Mouse (Mus musculus): Measurements from ENCODE around the gene Gm12166.

Gm12166 gene

DNA sequence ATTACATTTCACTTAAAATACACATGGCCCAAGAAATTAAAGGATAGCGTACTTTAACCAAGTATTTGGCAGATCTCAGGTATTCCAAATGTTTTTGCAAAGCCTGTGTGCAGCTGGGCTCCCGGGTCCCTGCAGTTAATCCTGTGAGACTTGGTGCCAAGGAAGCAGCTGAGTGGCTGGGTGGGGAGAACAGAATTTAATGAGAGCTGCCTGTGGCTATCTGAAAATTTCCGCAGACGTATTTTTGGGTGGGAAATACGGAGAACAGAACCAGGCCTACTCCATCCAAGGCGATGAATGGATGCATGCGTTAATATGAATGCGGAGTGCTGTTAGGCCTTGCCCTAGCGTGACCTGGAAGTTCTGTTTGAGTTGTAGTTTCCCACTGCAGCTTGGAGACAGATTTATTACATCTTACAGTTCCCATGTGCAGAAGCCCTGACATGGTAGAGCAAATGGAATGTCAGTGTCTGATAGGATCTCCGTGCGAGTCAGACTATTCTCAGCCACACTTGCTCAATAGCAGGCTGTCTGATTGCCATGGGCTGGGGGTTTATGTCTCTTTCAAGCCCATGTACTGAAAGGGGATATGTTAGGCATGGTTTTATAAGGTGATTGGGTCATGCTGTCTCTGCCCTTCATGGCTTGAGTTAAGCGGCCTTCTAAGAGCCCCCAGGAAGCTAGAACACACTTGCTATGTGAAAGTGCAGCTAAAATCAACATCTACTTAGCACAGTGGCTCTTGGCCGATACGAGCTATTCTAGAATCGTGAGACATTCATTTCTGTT is 21.1 kb upstream of the Gm12166 start:
- peak; percentile 80 for DNase-seq (ENCODE audit: low read depth, low spot score)

DNA sequence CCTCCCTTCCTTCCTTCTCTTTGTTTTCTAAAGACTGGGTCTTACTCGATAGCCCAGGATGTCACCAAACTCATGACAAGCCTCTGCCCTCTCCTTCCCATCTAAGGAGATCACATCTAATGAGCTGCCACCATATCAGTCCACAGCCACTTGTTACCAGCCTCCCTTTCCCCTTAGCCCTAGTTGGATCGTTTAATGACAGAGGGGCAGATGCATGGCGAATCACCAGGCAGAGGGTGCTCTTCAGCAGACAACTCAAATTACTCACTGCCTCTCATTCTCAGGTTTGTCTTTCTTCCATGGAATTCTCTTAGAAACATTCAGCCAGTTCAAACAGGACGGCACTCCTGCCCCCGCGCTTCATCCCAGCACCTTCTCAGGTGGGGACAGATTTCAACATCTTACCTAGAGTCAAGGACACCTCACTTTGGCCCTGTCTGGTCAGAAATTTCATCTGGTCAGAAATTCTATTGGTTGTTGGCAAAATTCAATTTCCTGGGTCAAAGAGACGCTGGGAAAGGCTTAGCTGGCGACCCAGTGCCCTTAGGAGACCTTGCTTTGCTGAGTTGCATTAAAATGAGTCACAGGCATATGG is 20.4 kb upstream of the Gm12166 start:
- DNase-seq (ENCODE audit: low read depth, low spot score): peak; percentile 62

DNA sequence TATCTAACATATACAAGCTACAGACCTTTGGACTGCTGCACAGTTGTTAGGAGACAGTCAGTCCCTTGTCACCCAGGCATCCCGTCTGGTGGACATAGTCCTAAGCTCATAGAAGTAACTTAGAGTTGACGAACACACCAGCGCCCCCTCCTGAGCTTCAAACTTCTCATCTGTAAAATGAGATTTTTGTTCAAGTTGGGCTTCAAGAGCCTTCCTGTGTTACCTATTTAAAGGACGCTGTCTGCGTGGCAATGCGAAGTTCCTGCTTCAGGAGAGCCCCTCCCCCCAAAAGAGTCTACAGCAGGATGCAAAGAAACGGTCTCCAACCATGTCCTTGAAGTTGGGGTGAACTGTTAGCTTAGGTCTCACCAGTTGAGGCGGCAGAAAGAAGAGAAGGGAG is 18.7 kb upstream of the Gm12166 start:
- DNase-seq (ENCODE audit: low read depth, low spot score): no peak

DNA sequence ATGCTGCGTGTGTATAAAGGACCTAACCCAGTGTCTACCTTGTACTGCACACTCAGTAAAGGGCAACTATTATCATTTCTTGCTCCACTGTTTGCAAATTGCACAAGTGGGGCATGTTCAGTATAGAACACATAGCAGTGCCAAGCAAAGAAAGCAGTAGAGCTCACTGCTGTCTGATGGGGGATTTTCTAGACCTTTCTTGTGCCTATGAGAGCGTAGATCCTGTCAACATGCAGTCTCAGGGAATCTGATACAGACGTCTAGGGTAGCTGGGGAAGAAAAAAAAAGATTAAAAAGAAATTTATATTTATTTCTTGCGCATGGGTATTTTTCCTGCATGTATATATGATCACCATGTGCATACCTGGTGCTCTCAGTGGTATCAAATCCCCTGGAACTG is 18.0 kb upstream of the Gm12166 start:
- DNase-seq (ENCODE audit: low read depth, low spot score): no peak

DNA sequence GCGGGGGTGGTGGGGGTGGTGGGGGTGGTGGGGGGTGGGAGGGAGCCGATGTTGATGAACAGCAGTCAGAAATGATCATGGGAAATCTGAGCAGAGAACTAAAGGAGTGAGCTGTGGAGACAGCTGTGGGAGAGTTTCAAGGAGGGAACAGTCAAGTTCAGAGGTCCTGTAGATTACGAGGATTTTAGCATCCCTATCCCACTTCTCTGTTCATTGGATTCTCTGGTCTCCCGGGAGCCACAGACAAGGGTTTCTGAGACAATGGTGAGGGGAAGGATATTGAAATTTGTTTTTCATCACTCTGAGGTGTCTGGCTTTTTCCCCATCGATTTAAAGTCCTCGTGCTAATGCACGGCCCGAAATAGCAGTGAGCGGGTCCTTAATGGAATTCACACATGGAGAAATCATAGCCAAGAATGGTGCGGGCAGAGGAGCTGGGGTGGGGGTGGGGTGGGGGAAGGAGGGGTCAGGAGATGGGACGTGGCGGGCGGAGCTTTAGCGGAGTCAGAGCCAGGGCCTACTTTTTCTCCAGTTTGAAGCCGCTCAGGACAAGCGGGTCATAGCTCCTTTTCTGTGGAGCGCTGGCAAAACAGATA is 17.4 kb upstream of the Gm12166 start:
- no peak for DNase-seq (ENCODE audit: low read depth, low spot score)

DNA sequence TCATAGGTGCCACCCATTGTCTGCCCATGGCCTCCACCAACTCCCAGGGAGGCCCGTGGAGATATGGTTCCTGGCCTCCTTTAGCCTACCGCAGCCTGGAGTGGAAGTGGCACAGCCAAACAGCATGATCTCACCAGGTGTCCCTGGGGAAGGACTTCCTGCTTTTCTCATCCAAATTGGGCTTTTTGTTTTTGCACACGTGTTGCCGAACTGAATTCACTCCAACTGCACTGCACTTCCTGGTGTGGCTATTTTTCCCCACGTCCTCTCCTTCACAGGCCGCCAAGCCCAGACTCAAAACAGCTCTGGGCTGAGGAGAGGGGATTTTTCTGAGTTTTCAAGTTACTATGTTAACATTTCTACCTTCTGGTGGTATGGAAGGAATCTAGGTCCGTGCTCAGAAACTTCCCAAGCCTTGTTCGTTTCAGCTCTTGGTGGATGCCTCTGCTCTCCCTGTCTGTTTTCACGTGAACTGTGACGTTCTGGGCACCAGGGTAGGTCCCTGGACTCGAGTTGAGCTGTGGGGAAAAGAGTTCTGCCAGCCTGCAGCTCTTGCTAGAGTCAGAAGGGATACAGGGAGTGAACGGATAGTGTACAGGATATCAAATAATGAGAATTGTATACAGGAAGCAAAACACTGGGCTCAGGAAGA is 16.8 kb upstream of the Gm12166 start:
- no peak for DNase-seq (ENCODE audit: low read depth, low spot score)

DNA sequence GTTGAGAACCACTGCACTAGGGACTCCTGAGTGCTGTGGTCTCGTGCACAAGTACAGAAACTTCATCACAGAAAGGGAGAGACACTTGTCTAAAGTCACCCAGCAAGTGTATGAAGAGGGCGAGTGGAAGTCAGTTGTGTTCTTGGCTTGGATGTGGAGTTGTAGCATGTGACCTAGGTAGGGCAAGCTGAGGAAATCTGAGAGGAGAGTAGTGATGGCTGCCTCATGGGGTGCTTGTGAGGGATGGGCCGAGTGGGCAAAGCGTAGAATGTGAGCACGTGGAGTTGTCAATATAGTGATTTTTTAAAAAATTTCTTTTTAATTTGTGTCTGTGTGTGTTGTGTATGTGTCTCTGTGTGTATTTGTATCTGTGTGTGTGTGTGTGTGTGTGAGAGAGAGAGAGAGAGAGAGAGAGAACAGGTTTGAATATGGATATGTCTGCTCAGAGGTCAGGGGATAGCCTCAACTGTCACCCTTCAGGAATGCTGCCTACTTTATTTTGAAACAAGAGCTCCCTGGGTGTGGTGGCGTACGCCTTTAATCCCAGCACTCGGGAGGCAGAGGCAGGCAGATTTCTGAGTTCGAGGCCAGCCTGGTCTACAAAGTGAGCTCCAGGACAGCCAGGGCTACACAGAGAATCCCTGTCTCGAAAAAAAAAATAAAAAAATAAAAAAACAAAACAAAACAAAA is 15.4 kb upstream of the Gm12166 start:
- no peak for DNase-seq (ENCODE audit: low read depth, low spot score)

DNA sequence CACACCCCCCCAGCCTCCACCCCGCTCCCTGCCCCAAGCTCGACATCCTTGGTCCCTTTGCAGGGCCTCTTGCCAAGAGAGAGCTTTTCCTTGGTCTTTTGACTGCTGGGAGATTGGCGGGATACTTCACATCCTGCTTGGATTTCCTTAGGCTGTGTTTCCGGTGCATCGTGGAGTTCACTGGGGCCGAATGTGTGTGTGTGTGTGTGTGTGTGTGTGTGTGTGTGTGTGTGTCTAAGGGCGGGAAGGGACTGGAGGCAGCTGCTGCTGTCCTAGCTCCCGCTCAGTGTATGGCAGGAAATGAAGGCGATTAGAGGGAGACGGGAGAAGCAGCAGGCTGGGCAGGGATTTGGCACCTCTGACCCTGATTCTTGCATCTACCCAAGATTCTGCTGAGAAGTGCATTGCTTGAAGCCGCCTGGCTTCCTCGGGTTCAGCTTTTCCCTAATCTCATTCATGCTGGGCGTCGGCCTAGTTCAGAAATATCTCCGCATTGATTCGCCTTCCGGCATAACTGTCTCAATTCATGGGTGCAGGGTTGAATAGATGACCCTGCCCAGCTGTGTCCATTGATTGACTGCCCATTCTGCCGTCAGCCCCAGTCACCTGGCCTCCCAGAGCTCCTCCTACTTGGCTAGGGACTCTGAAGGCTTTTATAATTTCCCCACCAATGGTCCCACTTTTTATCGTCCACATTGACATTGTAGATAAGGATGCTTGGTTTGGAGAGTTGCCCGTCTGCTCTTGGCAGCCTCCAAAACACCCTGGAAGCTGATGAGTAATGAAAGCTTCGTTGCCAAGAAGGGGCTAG is 13.3 kb upstream of the Gm12166 start:
- peak; percentile 96 for DNase-seq (ENCODE audit: low read depth, low spot score)

DNA sequence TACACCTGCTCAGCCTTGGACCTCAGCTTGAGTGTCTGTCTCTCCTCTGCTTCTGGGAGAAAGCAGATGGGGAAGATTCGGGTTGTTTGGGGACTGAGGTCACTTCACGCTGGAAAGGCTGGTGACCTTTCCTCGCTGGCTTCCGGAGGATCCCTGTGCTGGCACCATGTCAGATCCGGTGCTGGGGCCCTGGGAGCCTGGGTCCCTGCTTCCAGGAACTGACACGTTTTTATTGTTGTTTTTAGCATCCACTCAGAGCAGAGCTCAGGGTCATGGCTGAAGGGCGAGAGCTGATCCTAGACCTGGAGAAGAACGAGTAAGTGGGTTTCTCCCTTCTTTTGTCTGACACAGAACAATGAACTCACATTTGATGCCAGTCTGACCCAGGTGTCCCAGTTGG is 12.6 kb upstream of the Gm12166 start:
- no peak for DNase-seq (ENCODE audit: low read depth, low spot score)

DNA sequence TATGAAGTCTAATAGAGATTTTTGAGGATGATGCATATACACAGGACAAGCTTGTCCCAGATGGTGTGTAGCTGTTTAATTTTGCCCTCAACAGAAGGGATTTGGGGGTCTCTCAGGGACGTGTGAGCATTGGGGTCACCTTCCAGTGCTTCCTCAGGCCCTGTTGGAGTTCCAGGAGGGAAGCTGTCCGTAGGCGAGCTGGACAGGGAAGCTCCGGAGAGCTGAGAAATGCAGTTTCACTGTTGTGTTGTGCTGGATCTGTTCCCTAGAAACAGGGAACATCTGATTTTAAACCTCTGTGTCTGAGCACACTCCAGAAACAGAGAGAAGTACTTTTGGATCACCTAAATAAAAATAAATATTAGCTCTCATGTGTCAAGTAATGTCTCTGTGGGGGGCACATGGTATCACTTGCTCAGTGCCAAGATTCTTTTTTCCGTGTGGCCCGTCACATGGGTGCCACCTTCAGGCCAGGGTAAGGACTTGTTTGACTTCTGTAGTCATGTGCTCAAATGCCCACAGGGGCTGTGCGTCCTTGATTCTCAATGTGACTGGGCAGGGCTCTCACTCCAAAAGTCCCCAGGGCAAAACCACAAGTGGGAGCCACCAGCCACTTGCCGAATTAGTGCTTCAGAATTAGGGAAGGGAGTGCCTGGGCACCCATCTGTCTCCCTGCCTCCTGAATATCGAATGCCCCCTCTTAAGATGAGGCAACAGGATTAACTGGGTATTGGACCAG is 11.0 kb upstream of the Gm12166 start:
- peak; percentile 23 for DNase-seq (ENCODE audit: low read depth, low spot score)

DNA sequence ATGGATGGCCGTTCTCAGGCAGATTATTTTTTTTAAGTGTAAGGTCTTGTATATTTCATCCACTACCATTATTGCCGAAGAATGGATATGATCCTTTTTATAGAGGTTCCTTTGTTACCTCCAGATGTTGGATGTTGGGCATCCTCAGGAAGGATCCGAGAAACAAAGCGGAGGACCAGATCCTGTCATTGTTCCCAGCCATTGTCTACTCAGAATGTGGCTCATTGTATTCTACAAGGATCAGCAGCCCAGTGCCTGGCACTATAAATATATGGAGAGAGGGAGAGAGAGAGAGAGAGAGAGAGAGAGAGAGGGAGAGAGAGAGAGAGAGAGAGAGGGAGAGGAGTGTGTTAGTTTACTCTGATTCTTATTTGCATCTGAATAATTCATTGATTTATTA is 10.4 kb upstream of the Gm12166 start:
- DNase-seq (ENCODE audit: low read depth, low spot score): no peak

DNA sequence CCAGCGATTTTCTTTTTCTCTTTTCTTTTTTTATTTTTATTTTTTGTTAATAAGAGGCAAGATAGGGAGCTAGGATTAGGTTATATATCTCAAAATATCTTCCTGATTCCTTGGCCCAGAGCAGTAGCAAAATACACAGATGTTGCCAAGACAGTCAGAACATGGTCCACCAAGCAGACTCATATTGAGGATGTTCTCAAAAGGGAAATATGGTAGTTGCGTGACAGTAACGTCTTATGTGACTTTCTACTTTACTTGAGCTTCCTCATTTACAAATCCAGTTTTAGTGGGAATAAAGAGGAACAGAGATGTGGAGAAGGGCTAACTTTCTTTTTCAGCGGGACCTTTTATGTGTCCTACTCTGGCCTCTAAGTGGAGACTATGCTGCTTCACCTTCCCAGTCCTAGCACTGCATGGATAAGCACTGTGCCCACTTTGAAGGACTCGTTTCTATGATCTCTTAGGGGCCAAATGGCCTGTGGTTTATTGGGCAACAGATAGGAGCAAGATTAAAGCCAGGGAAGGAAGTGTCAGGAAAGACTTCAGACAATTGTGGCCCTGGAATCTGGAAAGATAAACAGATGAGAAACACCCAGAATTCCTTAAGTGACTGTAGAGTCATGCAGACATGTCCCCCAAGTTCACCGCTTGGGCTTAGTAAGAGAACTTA is 9.8 kb upstream of the Gm12166 start:
- no peak for DNase-seq (ENCODE audit: low read depth, low spot score)

DNA sequence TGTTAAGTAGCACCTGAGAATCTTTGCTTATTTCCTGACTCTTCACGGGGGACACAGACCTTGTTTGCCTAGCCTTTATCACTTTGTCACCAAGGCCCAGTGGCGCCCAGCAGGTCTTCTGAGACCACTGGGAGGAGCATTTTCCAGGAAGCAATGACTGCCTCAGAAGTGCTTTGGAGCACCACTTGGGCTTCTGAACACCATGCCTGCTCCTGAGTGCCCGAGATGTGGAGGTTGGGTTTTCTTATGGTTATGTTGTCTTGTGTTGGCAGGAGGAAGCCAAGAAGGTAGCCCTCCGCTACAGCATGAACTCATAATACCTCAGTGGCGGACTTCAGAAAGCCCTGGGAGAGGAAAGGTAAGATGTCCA is 8.5 kb upstream of the Gm12166 start:
- DNase-seq (ENCODE audit: low read depth, low spot score): no peak

DNA sequence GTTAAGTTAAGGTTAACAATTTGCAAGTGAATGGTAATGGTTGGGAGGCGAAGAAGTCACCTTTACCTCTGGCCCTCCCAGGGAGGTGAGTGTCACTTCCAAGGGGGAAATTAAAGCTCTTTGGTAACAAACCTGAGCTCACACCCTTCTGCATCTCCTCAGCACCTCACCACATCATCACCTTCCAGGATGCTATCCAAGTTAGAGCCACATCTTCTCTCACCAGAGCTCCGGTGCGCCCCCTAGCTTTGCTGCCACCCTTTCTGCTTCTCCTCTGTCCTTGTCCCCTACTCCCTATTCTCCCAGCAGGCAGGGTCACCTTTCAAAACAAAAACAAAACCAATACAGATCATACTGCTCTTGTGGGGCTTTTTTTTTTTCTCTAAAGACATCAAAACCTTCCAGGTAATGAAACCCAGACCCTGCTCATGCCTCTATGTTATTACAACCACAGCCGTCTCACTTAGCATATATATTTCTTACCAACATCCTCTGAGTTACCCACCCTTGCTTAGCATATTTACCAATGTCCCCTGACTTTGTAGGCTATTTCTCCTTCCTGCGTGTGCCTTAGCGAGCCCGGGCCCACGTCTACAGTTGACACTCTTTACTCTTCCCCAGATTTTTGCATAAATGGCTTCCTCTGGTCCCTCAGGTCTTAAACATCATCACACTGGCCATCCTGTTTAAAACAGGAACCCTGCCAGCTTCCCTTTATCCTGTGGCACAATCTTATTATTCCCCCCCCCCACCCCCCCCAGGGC is 7.9 kb upstream of the Gm12166 start:
- DNase-seq (ENCODE audit: low read depth, low spot score): no peak

DNA sequence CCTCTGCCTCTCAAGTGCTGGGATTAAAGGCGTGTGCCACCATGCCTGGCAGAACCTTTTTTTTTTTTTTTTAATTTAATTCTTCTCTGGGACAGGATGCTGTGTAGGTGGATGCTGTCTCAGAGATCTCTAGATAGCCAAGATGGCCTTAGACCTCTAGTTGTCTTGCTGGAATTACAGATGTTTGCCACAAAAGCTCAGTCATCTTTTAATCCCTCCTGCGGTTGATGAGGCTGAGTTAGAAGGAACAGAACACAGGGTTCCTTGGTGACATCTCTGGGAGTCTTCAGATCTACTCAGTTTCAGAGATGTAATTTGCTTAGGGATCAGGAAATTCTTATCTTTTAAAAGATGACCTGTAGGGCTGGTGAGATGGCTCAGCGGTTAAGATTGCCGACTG is 6.8 kb upstream of the Gm12166 start:
- no peak for DNase-seq (ENCODE audit: low read depth, low spot score)

DNA sequence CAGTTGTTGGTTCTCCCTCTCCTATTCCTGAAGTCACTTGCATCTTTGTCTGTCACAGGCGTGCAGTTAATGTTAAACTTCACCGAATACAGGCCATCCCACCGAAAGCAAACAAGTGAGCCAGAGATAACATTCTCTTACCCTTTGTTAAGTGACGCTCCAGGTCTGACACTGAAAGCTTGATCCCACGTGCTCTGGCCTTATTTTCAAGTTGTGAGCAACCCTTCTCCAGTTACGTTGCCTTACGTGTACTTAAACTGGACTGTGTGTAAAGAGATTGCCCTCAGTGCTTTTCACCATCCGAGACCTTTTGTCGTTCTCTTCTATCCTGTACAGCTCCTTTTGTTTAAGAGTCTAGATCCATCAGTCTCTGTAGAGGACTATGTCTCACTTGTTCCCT is 5.9 kb upstream of the Gm12166 start:
- no peak for DNase-seq (ENCODE audit: low read depth, low spot score)

DNA sequence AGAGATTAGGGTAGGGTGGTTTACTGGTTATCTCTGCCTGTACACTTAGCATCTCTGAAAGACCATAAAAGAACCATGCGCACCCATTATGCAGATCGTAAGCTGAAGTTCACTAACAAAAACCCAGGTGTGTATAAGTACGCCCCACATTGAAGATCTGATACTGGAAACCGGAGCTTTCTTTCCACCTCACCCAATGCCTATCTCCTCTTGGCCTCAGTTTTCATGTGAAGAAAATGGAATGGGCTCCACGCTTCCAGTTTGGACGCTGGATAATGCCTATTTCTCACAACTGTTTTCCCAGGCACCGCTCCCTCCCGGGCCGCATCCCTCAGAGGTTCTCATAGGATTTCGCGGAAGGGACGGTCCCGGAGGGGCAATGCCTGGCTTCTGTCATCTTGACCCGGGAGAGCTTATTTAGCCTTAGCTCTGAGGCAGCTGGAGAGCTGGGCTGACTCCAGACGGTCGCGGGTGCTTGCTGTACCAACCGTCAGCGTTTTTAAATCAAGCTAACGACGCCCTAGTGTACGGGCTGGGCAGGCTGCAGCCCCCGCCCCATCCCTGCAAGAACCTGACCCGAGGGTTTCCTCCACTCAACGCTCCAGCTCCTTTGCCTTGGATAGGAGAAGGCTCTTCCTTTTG is 4.8 kb upstream of the Gm12166 start:
- DNase-seq (ENCODE audit: low read depth, low spot score): peak; percentile 44

DNA sequence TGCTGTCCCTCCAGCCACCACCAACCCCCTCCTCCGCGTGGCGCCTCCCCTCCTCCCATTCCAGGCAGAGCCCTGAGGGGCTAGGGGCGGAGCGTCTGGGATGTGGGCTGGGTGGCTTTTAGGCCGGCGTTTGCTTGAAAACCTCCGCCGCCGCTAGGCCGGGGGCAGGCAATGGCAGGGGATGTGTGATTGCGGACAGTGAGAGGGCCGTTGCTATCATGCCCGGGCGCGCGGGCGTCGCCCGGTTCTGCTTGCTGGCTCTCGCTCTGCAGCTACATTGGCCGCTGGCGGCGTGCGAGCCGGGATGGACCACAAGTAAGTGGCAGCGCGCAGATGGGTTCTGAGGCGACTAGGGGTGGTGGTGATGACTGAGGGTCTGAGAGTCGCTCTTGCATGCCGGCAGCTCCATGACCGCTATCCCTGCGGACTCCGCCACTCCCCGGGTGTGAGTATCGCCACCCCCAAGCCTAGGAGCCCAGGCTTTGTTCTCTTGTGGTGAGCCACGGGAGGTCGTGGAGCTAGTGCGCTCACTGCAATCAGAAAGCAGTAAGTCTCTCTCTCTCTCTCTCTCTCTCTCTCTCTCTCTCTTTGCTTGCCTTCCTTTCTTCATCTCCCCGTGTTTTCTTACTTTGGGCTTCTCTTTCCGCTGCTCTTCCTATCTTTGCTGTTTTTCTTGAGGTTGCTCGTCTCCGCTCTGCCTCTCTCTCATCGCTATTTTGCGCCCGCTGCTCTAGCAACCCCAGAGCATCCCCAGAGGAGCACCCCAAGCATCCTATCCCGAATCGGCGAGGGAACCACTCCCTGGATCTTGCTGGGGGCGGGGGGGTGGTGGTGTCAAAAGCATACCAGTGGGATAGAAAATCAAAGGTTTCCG is 4.0 kb upstream of the Gm12166 start, which contains the start of gene Adam19:
Gene Adam19 (plus strand): TSS at position 97 of the 874 bp plus-strand sequence.
- DNase-seq (ENCODE audit: low read depth, low spot score): peak; percentile 61

All from 3T3-L1 (cell line).